Mouse (Mus musculus) stomach, postnatal 0 days (tissue): ENCODE results near the gene Chrm4.

Source experiments
- CTCF ChIP-seq: IDR thresholded peaks from 2 replicates; pipeline ENCODE4 v1.5.1; 2016; ENCODE audit warnings: antibody characterized with exemption, low read depth, mild to moderate bottlenecking, moderate library complexity
- EP300 ChIP-seq: optimal IDR thresholded peaks from 2 replicates; pipeline ENCODE3; 2016; ENCODE audit warnings: antibody characterized with exemption

GRCm38 (mm10) chr2:91930761-91931291, 3.8 kb downstream of the Chrm4 start:
- no peak; the same call in 1 of the 2 replicates for TF ChIP-seq CTCF
- no peak for TF ChIP-seq EP300
